Mouse (Mus musculus) testis, adult 2 months (tissue): ENCODE data around the gene Acox1. TPM values are rescaled to one million over a fixed set of nuclear protein-coding genes. Genes with fewer than 3 reads are reported as not detected.

Source experiments
- H3K27ac ChIP-seq: fragments of 200-500 bp; 2 replicates; pipeline ENCODE4 v1.5.1; 2012; ENCODE audit warnings: low read depth, low read length; ENCODE audit not compliant: control insufficient read depth, insufficient read depth
- H3K27me3 ChIP-seq: fragments of 200-500 bp; 2 replicates; pipeline ENCODE4 v1.6.1; 2012; ENCODE audit warnings: mild to moderate bottlenecking, low read length, moderate library complexity; ENCODE audit not compliant: control insufficient read depth, insufficient read depth
- H3K36me3 ChIP-seq: fragments of 200-500 bp; 2 replicates; pipeline ENCODE4 v1.6.1; 2012; ENCODE audit warnings: mild to moderate bottlenecking, low read length; ENCODE audit not compliant: control insufficient read depth, insufficient read depth
- H3K4me1 ChIP-seq: fragments of 200-500 bp; 2 replicates; pipeline ENCODE4 v1.6.1; 2012; ENCODE audit warnings: low read length; ENCODE audit not compliant: control insufficient read depth, insufficient read depth
- H3K4me3 ChIP-seq: fragments of 200-500 bp; 2 replicates; pipeline ENCODE4 v1.5.1; 2012; ENCODE audit warnings: low read depth, mild to moderate bottlenecking, low read length, moderate library complexity, mixed read lengths; ENCODE audit not compliant: control insufficient read depth
- CTCF ChIP-seq: fragments of 200-500 bp; IDR thresholded peaks from 2 replicates; pipeline ENCODE4 v1.5.1; 2012; ENCODE audit warnings: low read depth, mild to moderate bottlenecking, inconsistent platforms, low read length, moderate library complexity; ENCODE audit not compliant: control insufficient read depth, insufficient read depth, insufficient replicate concordance
- POLR2A ChIP-seq: fragments of 200-500 bp; IDR thresholded peaks from 2 replicates; pipeline ENCODE4 v1.6.1; 2012; ENCODE audit warnings: low read depth, mild to moderate bottlenecking, inconsistent platforms, low read length, moderate library complexity; ENCODE audit not compliant: control insufficient read depth
- polyA plus RNA-seq: library from polyadenylated mRNA; depleted of rRNA; stranded (reverse); fragments of >200 nt; gene quantifications from 2 replicates; pipeline ENCODE4 v1.2.3, GENCODE M21; 2012; rRNA removed

Acox1 gene
- polyA plus RNA-seq = 19.0 and 19.3 TPM in 2 replicates

DNA sequence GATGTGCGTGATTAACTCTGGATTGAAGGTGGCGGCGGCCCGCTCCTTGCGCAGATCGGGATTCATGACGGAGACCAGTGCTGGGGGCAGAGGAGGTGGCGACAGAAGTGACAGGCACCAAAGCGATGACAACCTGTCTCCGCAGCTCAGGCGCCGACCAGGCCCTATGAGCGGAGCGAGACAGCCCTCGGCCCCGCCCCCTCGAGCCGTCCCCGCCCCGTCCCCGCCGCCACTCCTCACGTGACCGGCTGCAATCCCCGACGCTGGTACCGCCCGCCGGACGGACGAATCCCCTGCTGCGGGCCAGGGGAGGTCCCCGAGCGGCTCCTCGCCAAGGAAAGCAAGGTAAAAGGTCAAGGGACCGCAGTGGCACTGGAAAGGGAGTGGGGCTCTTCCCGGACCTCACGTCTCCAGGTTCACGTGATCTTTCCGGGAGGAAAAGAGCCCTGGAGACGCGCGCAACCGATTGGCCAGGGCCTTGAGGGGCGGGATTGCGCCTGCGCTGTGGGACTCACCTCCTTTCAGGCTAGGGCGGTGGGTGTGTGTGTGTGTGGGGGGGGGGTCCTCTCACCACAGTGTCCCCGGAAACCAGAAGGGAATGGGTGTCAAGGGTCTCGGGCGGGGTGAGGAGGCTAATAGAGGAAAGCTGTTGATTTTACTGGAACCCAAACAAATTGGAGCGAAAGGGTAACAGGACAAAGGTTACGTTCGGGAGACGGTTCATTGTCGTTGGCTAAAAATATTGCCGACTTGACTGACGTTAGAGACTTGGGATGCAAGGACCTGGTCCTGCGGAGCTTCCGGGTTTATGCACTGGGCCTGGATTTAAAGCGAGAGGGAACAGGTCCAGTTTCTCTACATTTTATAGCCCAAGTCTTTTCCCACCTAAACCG lies at the start of gene Acox1, which contains the start of gene Ten1:
Gene Acox1 (minus strand): TSS at position 407 of the 893 bp plus-strand sequence.
Gene Ten1 (plus strand): TSS at position 217 of the 893 bp plus-strand sequence.
- Histone ChIP-seq H3K4me3 (peak within 1 kb of the TSS; percentile 96), H3K27ac (peak within 1 kb of the TSS; percentile 95), H3K36me3 (peaks cover 2% of the 10 kb centered on the region; the same call in 1 of the 2 replicates), H3K4me1 (peaks cover 12% of the 10 kb centered on the region), H3K27me3 (no peaks in the 10 kb centered on the region)
- TF ChIP-seq POLR2A (peak; percentile 68), CTCF (no peak)

- peaks cover 7% of the 10 kb centered on the region for H3K36me3 ChIP-seq
- no peak overlapping the region for H3K4me3 ChIP-seq
- H3K27ac ChIP-seq = no peak overlapping the region
- H3K27me3 ChIP-seq = no peaks in the 10 kb centered on the region
- H3K4me1 ChIP-seq = no peaks in the 10 kb centered on the region
- TF ChIP-seq CTCF (no peak), POLR2A (no peak)
These were observed 48.8 kb upstream of the Acox1 start for GRCm38 (mm10) chr11:116247502-116248222.

GRCm38 (mm10) chr11:116245616-116246015 lies 46.8 kb upstream of the Acox1 start:
- Histone ChIP-seq H3K4me3 (no peak overlapping the region), H3K36me3 (peaks cover 4% of the 10 kb centered on the region), H3K27me3 (no peaks in the 10 kb centered on the region), H3K27ac (no peak overlapping the region), H3K4me1 (no peaks in the 10 kb centered on the region)
- no peak for TF ChIP-seq POLR2A
- TF ChIP-seq CTCF = no peak

DNA sequence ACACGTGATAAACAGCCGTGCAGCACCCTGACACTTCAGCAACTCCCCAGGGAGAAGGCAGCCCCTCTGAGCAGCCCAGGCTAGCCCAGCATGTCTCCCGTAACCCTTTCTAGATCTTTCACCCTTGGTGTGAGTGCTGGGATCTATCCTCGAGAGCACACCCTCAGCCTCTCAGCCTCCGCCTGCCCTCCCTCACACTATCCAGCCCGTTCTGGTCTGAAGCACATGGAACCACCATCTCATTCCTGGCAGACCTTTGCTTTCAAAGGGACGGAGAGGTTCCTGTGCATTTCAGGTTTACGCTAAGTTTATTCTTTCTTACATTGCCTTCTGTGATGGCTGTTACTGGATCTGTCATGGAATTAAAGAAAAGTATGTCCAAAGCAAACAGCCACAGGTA lies 45.7 kb upstream of the Acox1 start:
- H3K4me3 ChIP-seq = no peak overlapping the region
- peaks cover 4% of the 10 kb centered on the region for H3K36me3 ChIP-seq
- H3K27ac ChIP-seq = no peak overlapping the region
- no peak for TF ChIP-seq POLR2A
- TF ChIP-seq CTCF = 0 out of 2 replicates have a peak, but pooled peaks have one; percentile 8
- no peaks in the 10 kb centered on the region for H3K27me3 ChIP-seq
- no peaks in the 10 kb centered on the region for H3K4me1 ChIP-seq

- no peak overlapping the region for H3K27ac ChIP-seq
- H3K4me3 ChIP-seq = no peak overlapping the region
- TF ChIP-seq POLR2A (no peak), CTCF (no peak)
- H3K36me3 ChIP-seq = peaks cover 2% of the 10 kb centered on the region
- H3K4me1 ChIP-seq = peaks cover 6% of the 10 kb centered on the region
- H3K27me3 ChIP-seq = no peaks in the 10 kb centered on the region
These were observed 42.9 kb upstream of the Acox1 start for GRCm38 (mm10) chr11:116241744-116242235.

- H3K36me3 ChIP-seq = no peaks in the 10 kb centered on the region
- H3K27me3 ChIP-seq = no peaks in the 10 kb centered on the region
- peaks cover 6% of the 10 kb centered on the region for H3K4me1 ChIP-seq
- no peak overlapping the region for H3K4me3 ChIP-seq
- TF ChIP-seq POLR2A = no peak
- H3K27ac ChIP-seq = no peak overlapping the region
These were observed 41.0 kb upstream of the Acox1 start for GRCm38 (mm10) chr11:116239797-116240196.

DNA sequence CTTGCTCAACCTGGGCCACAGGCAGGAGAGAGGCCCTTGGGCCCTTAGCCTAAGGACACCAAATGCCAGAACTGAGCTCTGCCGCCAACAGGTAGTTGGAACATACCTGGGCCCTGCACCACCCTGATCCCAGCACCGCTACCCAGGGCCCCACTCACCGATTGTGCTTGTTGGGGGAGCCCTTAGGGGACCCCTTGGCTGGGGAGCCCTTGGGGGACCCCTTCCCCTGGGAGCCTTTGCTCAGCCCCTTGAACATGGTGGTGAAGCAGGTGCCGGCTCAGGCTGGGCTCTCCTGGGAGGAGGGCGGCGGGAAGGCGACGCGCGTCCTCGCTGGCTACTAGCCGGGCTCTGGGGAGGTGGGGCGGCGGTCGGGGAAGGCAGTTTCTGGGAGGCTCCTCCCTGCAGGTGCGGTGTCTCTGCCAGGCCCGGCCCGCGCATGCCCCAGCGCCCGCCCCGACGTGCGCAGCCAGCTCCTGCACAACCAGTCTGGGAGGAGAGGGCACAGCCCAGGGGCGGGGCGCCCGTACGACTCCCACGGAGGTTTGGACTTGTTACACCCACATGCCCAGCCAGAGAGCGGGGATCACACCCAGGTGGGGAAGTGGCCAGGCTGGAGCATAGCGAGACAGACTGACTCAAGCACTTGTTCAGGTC lies 39.0 kb upstream of the Acox1 start, which contains the start of gene Evpl:
Gene Evpl (minus strand): TSS at position 336 of the 654 bp plus-strand sequence.
- Histone ChIP-seq H3K36me3 (no peaks in the 10 kb centered on the region), H3K4me3 (peak within 1 kb of the TSS; percentile 13; the same call in 1 of the 2 replicates), H3K27ac (no peak within 1 kb of the TSS), H3K27me3 (no peaks in the 10 kb centered on the region), H3K4me1 (peaks cover 6% of the 10 kb centered on the region)
- TF ChIP-seq POLR2A = no peak
- no peak for TF ChIP-seq CTCF
